Mouse (Mus musculus) forebrain, embryonic 15.5 days (tissue): ENCODE measurements around the gene Ngb. TPM values are rescaled to one million over a fixed set of nuclear protein-coding genes. Genes with fewer than 3 reads are reported as not detected.

Experiments
- ATAC-seq: fragments of 200-750 bp; cut with Nextera tagmentation; replicated peaks from 2 replicates; pipeline ENCODE4 v1.8.0; 2017; ENCODE audit warnings: mild to moderate bottlenecking, moderate TSS enrichment, moderate library complexity
- H3K27ac ChIP-seq: fragments of 300-500 bp; sonication (generic); replicated peaks from 2 replicates; pipeline ENCODE4 v1.5.1; 2015; ENCODE audit warnings: mild to moderate bottlenecking, inconsistent platforms
- H3K27me3 ChIP-seq: fragments of 300-500 bp; sonication (generic); 2 replicates; pipeline ENCODE4 v1.6.1; 2015; ENCODE audit warnings: inconsistent platforms
- H3K36me3 ChIP-seq: fragments of 300-500 bp; sonication (generic); 2 replicates; pipeline ENCODE4 v1.6.1; 2015; ENCODE audit warnings: mild to moderate bottlenecking, inconsistent platforms
- H3K4me1 ChIP-seq: fragments of 300-500 bp; sonication (generic); 2 replicates; pipeline ENCODE4 v1.6.1; 2015; ENCODE audit warnings: inconsistent platforms
- H3K4me2 ChIP-seq: fragments of 300-500 bp; sonication (generic); replicated peaks from 2 replicates; pipeline ENCODE4 v1.6.1; 2015; ENCODE audit warnings: mild to moderate bottlenecking, inconsistent platforms
- H3K4me3 ChIP-seq: fragments of 300-500 bp; sonication (generic); 2 replicates; pipeline ENCODE4 v1.5.1; 2015; ENCODE audit warnings: mild to moderate bottlenecking, inconsistent platforms
- H3K9ac ChIP-seq: fragments of 300-500 bp; sonication (generic); replicated peaks from 2 replicates; pipeline ENCODE4 v1.6.1; 2015; ENCODE audit warnings: mild to moderate bottlenecking, inconsistent platforms
- H3K9me3 ChIP-seq: fragments of 300-500 bp; sonication (generic); 2 replicates; pipeline ENCODE4 v1.6.1; 2016; ENCODE audit warnings: inconsistent platforms
- WGBS: fragments of 180-500 bp; shearing (Covaris S2); methylation state at CpG from one replicate; pipeline ENCODE4 v1.1.7; 2015; ENCODE audit warnings: mixed read lengths; 5-methylcytosine and 5-hydroxymethylcytosine counted together
- polyA plus RNA-seq: library from polyadenylated mRNA; unstranded; fragments of >200 nt; fragmentation: Nextera tagmentation; extraction: Ambion mirVana; gene quantifications from 2 replicates; pipeline ENCODE4 v1.2.1, GENCODE M21; 2015

The Ngb gene
- polyA plus RNA-seq, 1 experiment from 2014 or later = 2.0 TPM

DNA sequence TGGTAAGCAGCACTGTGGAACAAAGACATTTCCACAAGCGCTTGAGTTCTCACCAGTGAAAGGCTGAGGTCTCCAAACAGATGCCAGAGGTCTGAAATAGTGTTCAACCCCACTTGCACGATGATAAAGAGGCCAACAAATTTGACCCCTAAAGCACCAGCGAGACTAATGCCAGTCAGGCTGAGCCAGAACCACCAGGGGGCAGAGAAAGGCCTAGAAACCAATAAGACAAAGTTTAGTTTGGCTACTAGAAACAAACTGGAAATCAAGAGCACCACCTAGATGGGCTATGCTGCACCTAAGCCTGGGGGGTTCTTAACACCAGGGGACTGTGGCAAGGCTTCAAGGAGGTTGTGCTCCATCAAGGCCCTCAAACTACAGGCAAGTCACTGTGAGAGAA lies 29.3 kb upstream of the Ngb start:
- ATAC-seq = no peak
- H3K36me3 ChIP-seq = peaks cover 15% of the 10 kb centered on the region; the same call in 1 of the 2 replicates
- no peaks in the 10 kb centered on the region for H3K9me3 ChIP-seq
- H3K4me2 ChIP-seq = no peak overlapping the region
- no peaks in the 10 kb centered on the region for H3K27me3 ChIP-seq
- no peak overlapping the region for H3K4me3 ChIP-seq
- no peak overlapping the region for H3K27ac ChIP-seq
- H3K9ac ChIP-seq = no peak overlapping the region
- WGBS = 50% methylated on average over 3 of the region's 3 CpGs
- no peaks in the 10 kb centered on the region for H3K4me1 ChIP-seq

DNA sequence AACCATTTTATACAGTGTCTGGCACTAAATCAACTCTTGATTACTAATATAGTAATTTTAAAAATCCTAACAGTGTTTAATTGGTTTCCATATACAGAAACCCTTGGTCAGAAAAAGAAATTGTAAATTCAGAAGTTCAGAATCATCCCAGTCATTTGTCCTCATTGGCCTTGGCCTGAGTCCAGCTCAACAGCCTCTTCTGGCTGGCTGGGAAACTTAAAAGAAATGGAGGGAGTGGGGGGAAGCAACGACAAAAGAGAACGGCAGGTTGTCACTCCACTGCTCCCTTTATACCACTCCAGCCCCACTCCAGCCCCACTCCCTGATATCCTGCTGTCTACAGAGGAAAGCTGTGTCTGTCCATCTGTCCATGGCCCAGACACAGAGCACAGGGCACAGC lies 28.8 kb upstream of the Ngb start:
- no peaks in the 10 kb centered on the region for H3K9me3 ChIP-seq
- H3K27me3 ChIP-seq = no peaks in the 10 kb centered on the region
- peaks cover 15% of the 10 kb centered on the region; the same call in 1 of the 2 replicates for H3K36me3 ChIP-seq
- H3K4me2 ChIP-seq = no peak overlapping the region
- H3K9ac ChIP-seq = no peak overlapping the region
- ATAC-seq = no peak; the same call in 1 of the 2 replicates
- no peak overlapping the region for H3K27ac ChIP-seq
- WGBS = 32% methylated on average over 2 of the region's 2 CpGs
- no peaks in the 10 kb centered on the region for H3K4me1 ChIP-seq
- no peak overlapping the region for H3K4me3 ChIP-seq

DNA sequence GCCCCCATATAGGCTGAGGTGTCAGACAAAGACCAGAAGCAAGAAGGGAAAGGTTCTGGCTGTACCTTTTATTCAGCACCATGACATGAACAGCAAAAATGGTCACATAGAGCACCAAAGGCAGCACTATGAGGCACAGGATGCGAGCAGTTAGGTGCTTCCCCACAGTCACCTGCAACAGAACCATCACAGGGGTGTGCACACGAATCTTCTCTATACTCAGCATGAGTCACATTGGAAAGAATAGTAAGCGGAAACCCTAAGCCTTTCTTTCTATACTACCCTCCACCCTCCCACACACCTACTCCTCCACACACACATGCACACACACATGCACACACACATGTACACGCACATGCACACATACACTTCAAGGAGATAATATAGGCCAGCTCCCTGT lies 27.9 kb upstream of the Ngb start:
- ATAC-seq = no peak
- H3K9me3 ChIP-seq = no peaks in the 10 kb centered on the region
- H3K4me3 ChIP-seq = no peak overlapping the region
- peaks cover 15% of the 10 kb centered on the region; the same call in 1 of the 2 replicates for H3K36me3 ChIP-seq
- H3K4me1 ChIP-seq = no peaks in the 10 kb centered on the region
- H3K9ac ChIP-seq = no peak overlapping the region
- no peak overlapping the region for H3K27ac ChIP-seq
- H3K27me3 ChIP-seq = no peaks in the 10 kb centered on the region
- H3K4me2 ChIP-seq = no peak overlapping the region
- WGBS = 89% methylated on average over 4 of the region's 4 CpGs

DNA sequence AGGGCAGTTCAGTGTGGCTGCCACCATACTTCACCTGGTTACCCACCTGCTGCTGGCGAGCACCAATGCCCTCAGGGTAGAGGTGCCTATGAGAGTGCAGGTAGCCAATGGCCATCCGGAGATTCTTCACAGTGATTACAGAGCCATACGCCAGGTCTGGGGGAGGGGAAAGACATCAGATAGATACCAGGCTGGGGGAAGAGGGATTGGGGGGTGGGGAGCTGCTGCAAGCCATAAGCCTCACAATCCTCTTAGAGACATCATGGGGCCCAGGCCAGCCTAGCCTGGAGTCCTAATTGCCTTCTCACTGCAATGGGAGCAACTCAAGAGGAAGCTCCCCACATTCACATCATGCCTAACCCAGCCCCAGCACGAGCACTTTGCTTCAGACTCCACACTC lies 24.9 kb upstream of the Ngb start:
- Histone ChIP-seq H3K4me3 (no peak overlapping the region), H3K27me3 (no peaks in the 10 kb centered on the region), H3K36me3 (peaks cover 30% of the 10 kb centered on the region; the same call in 1 of the 2 replicates), H3K4me1 (no peaks in the 10 kb centered on the region), H3K4me2 (no peak overlapping the region), H3K27ac (no peak overlapping the region), H3K9me3 (no peaks in the 10 kb centered on the region), H3K9ac (no peak overlapping the region)
- WGBS = 70% methylated on average over 4 of the region's 4 CpGs
- no peak for ATAC-seq

DNA sequence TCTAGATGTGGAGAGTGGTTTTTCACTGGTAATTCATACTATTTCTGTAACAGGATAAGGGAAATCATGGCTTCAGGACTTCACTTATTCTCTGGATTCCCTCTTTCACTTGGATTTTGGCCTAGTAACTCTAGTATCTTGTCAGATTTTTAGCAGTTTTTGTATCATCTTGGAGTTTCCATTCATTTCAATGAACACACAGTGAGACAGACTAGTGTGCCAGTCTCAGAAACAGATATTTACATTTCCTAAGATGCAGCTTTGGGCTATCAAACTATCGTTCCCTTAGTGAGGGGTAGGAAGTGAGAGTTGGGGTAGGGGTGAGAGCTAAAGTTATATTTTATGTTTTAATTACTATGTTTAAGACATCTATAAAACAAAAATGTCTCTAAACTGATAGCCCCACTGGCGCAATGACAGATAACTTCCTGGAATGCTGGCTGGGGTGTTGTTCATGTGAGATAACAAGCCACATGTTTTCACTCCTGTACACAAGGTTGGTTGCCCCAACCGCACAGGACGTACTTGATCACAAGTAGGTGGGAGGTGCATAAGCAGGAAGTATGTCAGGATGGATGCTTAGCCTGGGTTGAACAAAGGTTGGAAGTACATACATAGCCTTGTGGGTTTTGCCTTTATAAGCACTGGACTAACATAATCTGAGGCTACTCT lies 19.7 kb upstream of the Ngb start:
- Histone ChIP-seq H3K9me3 (no peaks in the 10 kb centered on the region), H3K9ac (no peak overlapping the region), H3K27ac (no peak overlapping the region), H3K36me3 (peaks cover 34% of the 10 kb centered on the region), H3K4me1 (no peaks in the 10 kb centered on the region), H3K4me3 (no peak overlapping the region), H3K27me3 (no peaks in the 10 kb centered on the region), H3K4me2 (no peak overlapping the region)
- WGBS = 96% methylated on average over 4 of the region's 4 CpGs
- no peak for ATAC-seq

DNA sequence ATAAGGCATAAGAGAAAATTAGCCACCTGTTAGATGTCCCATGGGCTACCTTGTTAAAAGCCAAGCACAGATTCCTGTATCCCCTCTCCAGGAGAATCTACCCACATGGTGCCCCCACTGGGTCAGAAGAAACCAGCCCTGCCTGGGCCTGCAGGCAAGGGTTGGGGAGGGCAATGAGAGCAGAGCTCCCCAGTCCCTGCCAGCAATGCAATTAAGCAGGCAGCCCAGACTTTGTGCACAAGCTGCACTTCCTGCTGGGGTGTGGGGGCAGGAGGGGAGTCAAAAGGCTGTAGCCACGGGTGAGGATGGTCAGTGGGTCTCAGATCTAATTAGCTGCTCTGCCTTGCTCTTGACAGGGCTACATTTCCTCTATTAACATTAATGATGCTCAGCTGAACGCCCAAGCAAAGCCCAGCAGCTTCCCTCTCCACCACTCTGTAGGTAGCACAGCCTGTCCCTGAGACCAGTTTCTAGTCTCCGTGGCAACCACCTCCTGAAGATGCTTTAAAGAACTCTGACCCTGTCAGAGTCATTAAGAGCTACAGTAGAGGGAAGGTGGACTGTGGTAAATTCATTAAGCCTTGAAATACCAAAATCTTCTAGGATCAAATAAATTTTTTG lies 5.1 kb upstream of the Ngb start:
- no peak for ATAC-seq
- WGBS = 12% methylated on average over 3 of the region's 3 CpGs

DNA sequence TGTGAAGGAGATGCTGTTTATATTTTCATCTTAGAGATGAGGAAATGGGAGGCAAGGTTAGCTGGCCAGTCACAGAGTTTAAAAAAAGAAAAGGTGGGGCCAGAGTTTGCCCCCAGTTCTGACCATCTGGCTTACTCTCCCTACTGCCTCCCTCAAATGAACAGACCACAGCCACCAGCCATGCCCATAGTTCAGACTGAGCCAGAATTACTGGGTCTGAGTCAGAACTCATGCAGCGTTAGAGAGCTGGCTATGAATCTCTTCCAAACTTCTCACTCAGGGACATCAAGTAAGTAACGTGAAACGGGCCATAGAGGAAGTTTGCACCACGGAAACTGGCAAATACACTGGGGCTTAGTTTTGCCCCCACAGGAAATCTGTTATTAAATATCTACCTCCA lies 2.5 kb upstream of the Ngb start:
- Histone ChIP-seq H3K36me3 (no peaks in the 10 kb centered on the region; the same call in 1 of the 2 replicates), H3K27ac (no peak overlapping the region), H3K4me3 (no peak overlapping the region), H3K27me3 (peaks cover 18% of the 10 kb centered on the region; the same call in 1 of the 2 replicates), H3K4me1 (peaks cover 9% of the 10 kb centered on the region), H3K9me3 (no peaks in the 10 kb centered on the region), H3K9ac (no peak overlapping the region), H3K4me2 (no peak overlapping the region)
- WGBS = 91% methylated on average over 4 of the region's 4 CpGs
- ATAC-seq = no peak

More for the DNA sequence above, 5.1 kb upstream of the Ngb start:
- no peaks in the 10 kb centered on the region for H3K9me3 ChIP-seq
- H3K4me3 ChIP-seq = no peak overlapping the region
- no peak overlapping the region for H3K27ac ChIP-seq
- peaks cover 8% of the 10 kb centered on the region; the same call in 1 of the 2 replicates for H3K36me3 ChIP-seq
- peaks cover 6% of the 10 kb centered on the region; the same call in 1 of the 2 replicates for H3K27me3 ChIP-seq
- no peak overlapping the region for H3K9ac ChIP-seq
- H3K4me2 ChIP-seq = no peak overlapping the region
- no peaks in the 10 kb centered on the region for H3K4me1 ChIP-seq

DNA sequence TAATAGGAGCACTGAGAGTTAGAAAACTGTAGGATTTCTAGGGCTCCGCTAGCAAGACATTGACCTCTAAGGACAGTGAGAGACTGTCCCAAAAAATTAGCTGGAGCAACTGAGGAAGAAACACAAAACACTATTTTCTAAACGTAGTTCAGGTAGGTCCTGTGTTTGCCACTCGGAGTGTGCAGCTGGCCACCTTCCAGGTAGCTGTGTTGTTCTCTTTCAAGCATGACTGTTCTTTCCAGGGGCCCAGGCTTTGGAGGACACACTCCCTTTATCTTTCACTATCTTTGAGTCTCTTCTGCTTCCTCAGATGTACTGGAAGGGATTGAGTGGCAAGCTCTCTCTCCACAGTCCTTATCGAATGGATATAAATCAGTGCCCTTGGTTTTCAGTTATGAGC lies 1.1 kb upstream of the Ngb start:
- Histone ChIP-seq H3K9ac (no peak overlapping the region), H3K27me3 (peaks cover 18% of the 10 kb centered on the region; the same call in 1 of the 2 replicates), H3K9me3 (no peaks in the 10 kb centered on the region), H3K4me3 (no peak overlapping the region), H3K4me1 (peaks cover 9% of the 10 kb centered on the region), H3K27ac (no peak overlapping the region), H3K36me3 (no peaks in the 10 kb centered on the region), H3K4me2 (no peak overlapping the region)
- WGBS = 91% methylated on average over 4 of the region's 4 CpGs
- ATAC-seq = no peak

DNA sequence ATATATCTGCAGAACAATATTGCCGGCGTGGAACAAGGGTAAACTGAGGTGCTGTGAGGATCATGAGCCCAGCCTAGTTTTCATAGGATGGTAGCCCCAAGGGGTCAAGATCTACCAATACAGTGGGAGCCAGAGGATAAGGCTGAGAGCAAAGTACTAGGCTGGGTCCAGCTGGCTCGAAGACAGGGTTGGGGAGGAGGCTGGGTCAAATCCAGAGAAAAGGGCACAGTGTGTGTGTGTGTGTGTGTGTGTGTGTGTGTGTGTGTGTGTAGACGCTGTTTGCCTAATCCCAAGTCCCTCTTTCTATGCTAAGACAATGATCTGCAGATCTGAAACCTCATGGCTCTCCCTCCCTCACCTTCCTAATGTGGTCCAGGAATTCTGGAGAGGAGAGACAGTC lies 2.0 kb downstream of the Ngb start:
- Histone ChIP-seq H3K9ac (no peak overlapping the region), H3K27me3 (peaks cover 18% of the 10 kb centered on the region; the same call in 1 of the 2 replicates), H3K4me3 (no peak overlapping the region), H3K4me1 (peaks cover 9% of the 10 kb centered on the region), H3K36me3 (no peaks in the 10 kb centered on the region), H3K9me3 (no peaks in the 10 kb centered on the region), H3K4me2 (no peak overlapping the region), H3K27ac (no peak overlapping the region)
- WGBS = 84% methylated on average over 4 of the region's 4 CpGs
- no peak for ATAC-seq

DNA sequence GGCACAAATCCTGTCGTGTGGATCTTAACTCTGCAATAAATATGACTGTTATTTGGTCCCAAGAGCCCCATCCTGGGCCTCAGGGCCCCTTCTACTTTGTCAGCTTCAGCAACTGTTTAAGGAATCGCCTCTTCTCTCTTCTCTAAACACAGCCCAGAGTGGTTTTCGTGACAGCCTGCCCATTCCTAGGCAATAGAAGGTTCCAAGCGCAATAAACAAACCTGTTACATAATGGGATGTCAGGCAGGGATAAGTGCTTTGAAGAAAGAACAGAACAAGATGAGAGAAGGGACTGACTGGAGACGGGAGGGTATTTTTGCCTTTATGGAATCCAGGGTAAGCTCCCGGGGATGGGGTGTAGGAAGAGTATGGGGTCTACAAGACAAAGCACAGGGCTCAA lies 8.7 kb downstream of the Ngb start:
- Histone ChIP-seq H3K9ac (no peak overlapping the region), H3K36me3 (no peaks in the 10 kb centered on the region), H3K27me3 (no peaks in the 10 kb centered on the region), H3K4me2 (no peak overlapping the region), H3K9me3 (no peaks in the 10 kb centered on the region), H3K27ac (no peak overlapping the region), H3K4me3 (no peak overlapping the region), H3K4me1 (no peaks in the 10 kb centered on the region)
- WGBS = 77% methylated on average over 6 of the region's 6 CpGs
- no peak for ATAC-seq

DNA sequence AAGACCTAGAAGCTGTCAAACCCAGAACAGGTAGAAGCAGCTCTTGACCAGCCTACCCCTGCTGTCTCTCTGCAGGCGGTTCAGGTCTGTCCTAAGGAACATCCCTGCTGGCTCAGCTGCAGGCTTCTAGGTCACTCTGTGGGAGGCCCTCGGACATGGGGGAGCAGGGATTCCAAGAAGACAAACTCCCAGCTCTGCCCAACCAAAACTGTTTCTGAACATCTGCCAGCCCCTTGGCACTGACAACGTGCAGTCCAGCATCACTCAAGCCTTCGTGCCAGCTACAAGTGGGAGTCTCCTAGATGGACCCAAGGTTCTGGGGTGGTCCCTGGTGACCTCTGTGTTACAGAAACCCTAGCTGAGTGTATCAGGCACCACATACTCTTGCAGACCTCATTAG lies 9.1 kb downstream of the Ngb start:
- no peaks in the 10 kb centered on the region for H3K27me3 ChIP-seq
- H3K9ac ChIP-seq = no peak overlapping the region
- H3K9me3 ChIP-seq = no peaks in the 10 kb centered on the region
- no peak overlapping the region for H3K4me2 ChIP-seq
- no peak overlapping the region for H3K4me3 ChIP-seq
- WGBS = 63% methylated on average over 4 of the region's 4 CpGs
- no peak for ATAC-seq
- H3K4me1 ChIP-seq = no peaks in the 10 kb centered on the region
- no peaks in the 10 kb centered on the region for H3K36me3 ChIP-seq
- no peak overlapping the region for H3K27ac ChIP-seq

DNA sequence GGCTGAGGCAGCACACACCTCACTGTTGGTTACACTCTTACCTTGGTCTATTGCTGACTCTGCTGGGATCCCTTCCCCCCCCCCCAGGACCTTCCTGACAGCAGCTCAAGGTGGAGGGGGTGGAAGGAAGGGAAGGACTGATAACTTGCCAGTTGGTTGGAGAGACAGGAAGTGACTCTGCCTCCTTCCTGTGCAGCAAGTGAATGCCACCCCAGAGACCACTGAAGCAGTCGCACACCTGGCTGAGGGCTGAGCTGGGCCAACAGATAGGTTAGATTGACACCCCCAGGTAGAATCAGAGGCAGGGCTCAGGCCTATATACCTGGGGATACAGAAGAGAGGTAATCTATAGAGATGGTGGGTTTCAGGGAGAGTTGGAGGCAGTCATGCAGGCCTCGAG lies 10.4 kb downstream of the Ngb start:
- H3K4me2 ChIP-seq = no peak overlapping the region
- H3K9me3 ChIP-seq = no peaks in the 10 kb centered on the region
- no peaks in the 10 kb centered on the region for H3K4me1 ChIP-seq
- H3K27ac ChIP-seq = no peak overlapping the region
- H3K36me3 ChIP-seq = no peaks in the 10 kb centered on the region
- no peak for ATAC-seq
- no peak overlapping the region for H3K9ac ChIP-seq
- no peaks in the 10 kb centered on the region for H3K27me3 ChIP-seq
- no peak overlapping the region for H3K4me3 ChIP-seq
- WGBS = 97% methylated on average over 2 of the region's 2 CpGs

DNA sequence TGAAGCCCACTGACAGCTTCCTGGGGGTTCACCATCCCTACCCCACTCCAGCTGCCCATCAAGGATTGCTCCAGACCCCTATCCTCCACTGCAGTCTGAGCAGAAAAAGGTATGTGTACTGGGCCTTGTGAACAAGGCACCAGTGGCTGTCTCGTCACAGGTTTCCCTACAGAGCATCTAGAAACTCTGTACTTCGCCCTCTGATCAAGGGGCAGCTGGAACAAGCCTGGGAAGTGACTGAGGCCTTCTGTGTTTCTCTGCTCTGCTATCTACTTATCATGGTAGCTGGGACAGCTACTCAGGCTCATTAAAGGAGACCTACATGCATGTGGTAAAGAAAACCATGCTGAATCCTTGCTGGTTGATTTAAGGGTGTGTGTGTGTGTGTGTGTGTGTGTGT lies 12.6 kb downstream of the Ngb start:
- WGBS = 89% methylated on average over 2 of the region's 2 CpGs
- Histone ChIP-seq H3K27me3 (no peaks in the 10 kb centered on the region), H3K4me1 (no peaks in the 10 kb centered on the region), H3K9me3 (no peaks in the 10 kb centered on the region), H3K36me3 (no peaks in the 10 kb centered on the region), H3K27ac (no peak overlapping the region), H3K4me2 (no peak overlapping the region), H3K4me3 (no peak overlapping the region), H3K9ac (no peak overlapping the region)
- no peak for ATAC-seq
